Mouse (Mus musculus) limb, embryonic 14.5 days (tissue): Measurements from ENCODE around the gene Hdac9. TPM values are rescaled to one million over a fixed set of nuclear protein-coding genes. Genes with fewer than 3 reads are reported as not detected.

Source experiments
- ATAC-seq: fragments of 200-750 bp; cut with Nextera tagmentation; 2 replicates; pipeline ENCODE4 v1.8.0; 2017; ENCODE audit warnings: low read depth, moderate number of reproducible peaks, moderate TSS enrichment; ENCODE audit not compliant: low FRiP score
- DNase-seq: peaks from one replicate; pipeline ENCODE4 v3.0.0-alpha.2; 2015; ENCODE audit warnings: low spot score
- H3K27ac ChIP-seq: fragments of 300-500 bp; sonication (generic); replicated peaks from 2 replicates; pipeline ENCODE4 v1.5.1; 2014; ENCODE audit warnings: low read depth, mild to moderate bottlenecking, low read length, moderate library complexity, mixed read lengths
- H3K27me3 ChIP-seq: fragments of 300-500 bp; sonication (generic); 2 replicates; pipeline ENCODE4 v1.6.1; 2014; ENCODE audit warnings: low read length, mixed read lengths; ENCODE audit not compliant: control insufficient read depth, insufficient read depth
- H3K36me3 ChIP-seq: fragments of 300-500 bp; sonication (generic); 2 replicates; pipeline ENCODE4 v1.6.1; 2014; ENCODE audit warnings: mild to moderate bottlenecking, low read length, moderate library complexity, mixed read lengths; ENCODE audit not compliant: control insufficient read depth, insufficient read depth
- H3K4me1 ChIP-seq: fragments of 300-500 bp; sonication (generic); 2 replicates; pipeline ENCODE4 v1.6.1; 2014; ENCODE audit warnings: antibody characterized with exemption, low read length, mixed read lengths; ENCODE audit not compliant: control insufficient read depth, insufficient read depth
- H3K4me2 ChIP-seq: fragments of 300-500 bp; sonication (generic); replicated peaks from 2 replicates; pipeline ENCODE4 v1.6.1; 2014; ENCODE audit warnings: low read depth, mild to moderate bottlenecking, low read length, moderate library complexity; ENCODE audit not compliant: severe bottlenecking
- H3K4me3 ChIP-seq: fragments of 300-500 bp; sonication (generic); replicated peaks from 2 replicates; pipeline ENCODE4 v1.5.1; 2014; ENCODE audit warnings: low read length
- H3K9ac ChIP-seq: fragments of 300-500 bp; sonication (generic); 2 replicates; pipeline ENCODE4 v1.6.1; 2014; ENCODE audit warnings: mild to moderate bottlenecking, low read depth, low read length, moderate library complexity; ENCODE audit not compliant: severe bottlenecking
- H3K9me3 ChIP-seq: fragments of 300-500 bp; sonication (generic); 2 replicates; pipeline ENCODE4 v1.6.1; 2016; ENCODE audit warnings: low read length; ENCODE audit not compliant: control insufficient read depth
- POLR2A ChIP-seq: fragments of 200-500 bp; IDR thresholded peaks from 2 replicates; pipeline ENCODE4 v1.8.0; 2012; ENCODE audit warnings: inconsistent platforms, mild to moderate bottlenecking, moderate library complexity, borderline replicate concordance; ENCODE audit not compliant: insufficient read depth, insufficient read length; ENCODE audit errors: extremely low read depth
- WGBS: fragments of 180-500 bp; shearing (Covaris S2); extraction: QIAGEN DNeasy Blood & Tissue Kit; methylation state at CpG from one replicate; pipeline ENCODE4 v1.1.7; 2014; 5-methylcytosine and 5-hydroxymethylcytosine counted together
- polyA plus RNA-seq, 2 experiments: library from polyadenylated mRNA; depleted of rRNA in 1 of 2; stranded (reverse) in 1 of 2; unstranded in 1 of 2; fragments of >200 nt; fragmentation: Nextera tagmentation in 1 of 2; extraction: Ambion mirVana in 1 of 2; gene quantifications; 2 replicates each; pipeline versions ENCODE4 v1.2.1 to v1.2.3; 2012 to 2014

Gene Hdac9
- polyA plus RNA-seq, 2 experiments = 7.8 to 9.7 TPM

GRCm38 (mm10) chr12:34810221-34810620 lies 106.7 kb downstream of the Hdac9 start:
- Histone ChIP-seq H3K27ac (no peak overlapping the region), H3K36me3 (no peaks in the 10 kb centered on the region), H3K4me1 (no peaks in the 10 kb centered on the region), H3K4me3 (no peak overlapping the region), H3K9me3 (no peaks in the 10 kb centered on the region), H3K27me3 (no peaks in the 10 kb centered on the region), H3K9ac (no peak overlapping the region), H3K4me2 (no peak overlapping the region)
- WGBS = 78% methylated on average over 2 of the region's 2 CpGs
- TF ChIP-seq POLR2A = no peak
- ATAC-seq (no peak), DNase-seq (no peak)

- no peaks in the 10 kb centered on the region for H3K36me3 ChIP-seq
- H3K9ac ChIP-seq = no peak overlapping the region
- H3K4me1 ChIP-seq = no peaks in the 10 kb centered on the region
- no peak overlapping the region for H3K27ac ChIP-seq
- H3K4me3 ChIP-seq = no peak overlapping the region
- DNase-seq = no peak
- H3K9me3 ChIP-seq = no peaks in the 10 kb centered on the region
- ATAC-seq = no peak
- TF ChIP-seq POLR2A = no peak
- no peak overlapping the region for H3K4me2 ChIP-seq
- 88% methylated on average over 1 of the region's 1 CpGs for WGBS
- H3K27me3 ChIP-seq = no peaks in the 10 kb centered on the region
Measured at GRCm38 (mm10) chr12:34808180-34808579, 108.7 kb downstream of the Hdac9 start.

GRCm38 (mm10) chr12:34806528-34806927 lies 110.4 kb downstream of the Hdac9 start:
- DNase-seq (no peak), ATAC-seq (no peak)
- Histone ChIP-seq H3K9me3 (no peaks in the 10 kb centered on the region), H3K4me1 (no peaks in the 10 kb centered on the region), H3K27me3 (no peaks in the 10 kb centered on the region), H3K27ac (no peak overlapping the region), H3K4me2 (no peak overlapping the region), H3K36me3 (no peaks in the 10 kb centered on the region), H3K9ac (no peak overlapping the region), H3K4me3 (no peak overlapping the region)
- TF ChIP-seq POLR2A = no peak

GRCm38 (mm10) chr12:34803721-34804120 lies 113.2 kb downstream of the Hdac9 start:
- ATAC-seq (no peak), DNase-seq (no peak)
- no peaks in the 10 kb centered on the region for H3K4me1 ChIP-seq
- WGBS = 86% methylated on average over 2 of the region's 2 CpGs
- no peaks in the 10 kb centered on the region for H3K9me3 ChIP-seq
- no peaks in the 10 kb centered on the region for H3K36me3 ChIP-seq
- H3K27me3 ChIP-seq = no peaks in the 10 kb centered on the region
- H3K27ac ChIP-seq = no peak overlapping the region
- no peak overlapping the region for H3K4me3 ChIP-seq
- H3K9ac ChIP-seq = no peak overlapping the region
- no peak overlapping the region for H3K4me2 ChIP-seq
- no peak for TF ChIP-seq POLR2A

GRCm38 (mm10) chr12:34802308-34802707 lies 114.6 kb downstream of the Hdac9 start:
- Histone ChIP-seq H3K27me3 (no peaks in the 10 kb centered on the region), H3K36me3 (no peaks in the 10 kb centered on the region), H3K4me1 (no peaks in the 10 kb centered on the region), H3K4me3 (no peak overlapping the region), H3K4me2 (no peak overlapping the region), H3K9ac (no peak overlapping the region), H3K27ac (no peak overlapping the region), H3K9me3 (no peaks in the 10 kb centered on the region)
- WGBS = 56% methylated on average over 4 of the region's 4 CpGs
- no peak for DNase-seq
- TF ChIP-seq POLR2A = no peak
- no peak for ATAC-seq

- H3K9me3 ChIP-seq = no peaks in the 10 kb centered on the region
- no peak for ATAC-seq
- no peaks in the 10 kb centered on the region for H3K27me3 ChIP-seq
- H3K27ac ChIP-seq = no peak overlapping the region
- no peak for DNase-seq
- H3K36me3 ChIP-seq = no peaks in the 10 kb centered on the region
- no peaks in the 10 kb centered on the region for H3K4me1 ChIP-seq
- no peak overlapping the region for H3K9ac ChIP-seq
- no peak overlapping the region for H3K4me2 ChIP-seq
- no peak for TF ChIP-seq POLR2A
- no peak overlapping the region for H3K4me3 ChIP-seq
Measured at GRCm38 (mm10) chr12:34801752-34802151, 115.1 kb downstream of the Hdac9 start.
